Mouse (Mus musculus) thymus, adult 2 months (tissue): Measurements from ENCODE around the gene Pik3c2b. TPM values are rescaled to one million over a fixed set of nuclear protein-coding genes. Genes with fewer than 3 reads are reported as not detected.
"Not testable (repeated sequence)": the region's sequence is repeated elsewhere in the genome, so short reads cannot be mapped to it uniquely, and the experiment has no call there.

Source experiments
- DNase-seq: peaks from one replicate; pipeline ENCODE4 v3.0.0; 2021
- H3K27ac ChIP-seq: fragments of 200-500 bp; 2 replicates; pipeline ENCODE4 v1.5.1; 2012; ENCODE audit warnings: low read length, control low read depth; ENCODE audit not compliant: control insufficient read depth, insufficient read depth
- H3K27me3 ChIP-seq: fragments of 200-500 bp; 2 replicates; pipeline ENCODE4 v1.6.1; 2012; ENCODE audit warnings: mild to moderate bottlenecking, low read length, moderate library complexity, mixed read lengths; ENCODE audit not compliant: control insufficient read depth, insufficient read depth
- H3K36me3 ChIP-seq: fragments of 200-500 bp; 2 replicates; pipeline ENCODE4 v1.6.1; 2012; ENCODE audit warnings: mild to moderate bottlenecking, low read length, moderate library complexity; ENCODE audit not compliant: control insufficient read depth, insufficient read depth
- H3K4me1 ChIP-seq: fragments of 200-500 bp; replicated peaks from 2 replicates; pipeline ENCODE4 v1.6.1; 2012; ENCODE audit warnings: low read length; ENCODE audit not compliant: control insufficient read depth, insufficient read depth
- H3K4me3 ChIP-seq: fragments of 200-500 bp; 2 replicates; pipeline ENCODE4 v1.5.1; 2012; ENCODE audit warnings: mild to moderate bottlenecking, low read length, control low read depth, moderate library complexity; ENCODE audit not compliant: control insufficient read depth, insufficient read depth
- CTCF ChIP-seq: fragments of 200-500 bp; IDR thresholded peaks from 2 replicates; pipeline ENCODE4 v1.5.1; 2012; ENCODE audit warnings: mild to moderate bottlenecking, control low read depth, low read length, moderate library complexity, borderline replicate concordance; ENCODE audit not compliant: control insufficient read depth, poor library complexity, insufficient read depth; ENCODE audit errors: extremely low read depth
- POLR2A ChIP-seq: fragments of 200-500 bp; IDR thresholded peaks from 2 replicates; pipeline ENCODE4 v1.6.1; 2012; ENCODE audit warnings: mild to moderate bottlenecking, low read length, control low read depth, moderate library complexity; ENCODE audit not compliant: control insufficient read depth, poor library complexity, insufficient read depth; ENCODE audit errors: extremely low read depth
- WGBS: fragments of 180-500 bp; shearing (Covaris S2); methylation state at CpG from one replicate; pipeline ENCODE4 v1.1.7; 2018; 5-methylcytosine and 5-hydroxymethylcytosine counted together
- polyA plus RNA-seq: library from polyadenylated mRNA; depleted of rRNA; stranded (reverse); fragments of >200 nt; gene quantifications from 2 replicates; pipeline ENCODE4 v1.2.3, GENCODE M21; 2012

The Pik3c2b gene
- polyA plus RNA-seq, 1 experiment = 9.5 TPM

DNA sequence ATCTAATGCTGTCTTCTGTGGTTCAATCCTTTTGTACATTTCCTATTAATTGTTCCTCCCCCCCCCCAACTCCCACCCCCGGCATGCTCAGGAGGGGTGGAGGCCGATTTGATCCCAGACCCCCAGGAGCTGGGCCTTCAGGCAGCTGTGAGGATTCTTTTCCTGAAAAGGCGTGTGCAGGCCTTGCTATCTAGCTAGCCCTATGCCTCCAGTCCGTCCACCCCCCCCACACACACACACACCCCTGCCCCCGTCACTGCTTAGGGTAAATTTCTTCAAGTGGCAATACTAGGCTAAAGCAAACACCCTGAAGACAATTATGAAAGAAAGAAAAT lies 12.5 kb upstream of the Pik3c2b start:
- TF ChIP-seq POLR2A (no peak), CTCF (no peak)
- Histone ChIP-seq H3K4me3 (no peak overlapping the region), H3K36me3 (no peaks in the 10 kb centered on the region), H3K4me1 (peaks cover 6% of the 10 kb centered on the region), H3K27me3 (no peaks in the 10 kb centered on the region), H3K27ac (no peak overlapping the region)
- 76% methylated on average over 5 of the region's 5 CpGs for WGBS
- no peak for DNase-seq

- peak overlapping the region; percentile 47 for H3K4me3 ChIP-seq
- H3K4me1 ChIP-seq = peaks cover 6% of the 10 kb centered on the region
- TF ChIP-seq CTCF (no peak), POLR2A (no peak)
- peak overlapping the region; percentile 31; the same call in 1 of the 2 replicates for H3K27ac ChIP-seq
- DNase-seq = peak; percentile 61
- 1% methylated on average over 28 of the region's 28 CpGs for WGBS
- no peaks in the 10 kb centered on the region for H3K27me3 ChIP-seq
- no peaks in the 10 kb centered on the region for H3K36me3 ChIP-seq
Observed at GRCm38 (mm10) chr1:133033316-133034090, 12.0 kb upstream of the Pik3c2b start.

DNA sequence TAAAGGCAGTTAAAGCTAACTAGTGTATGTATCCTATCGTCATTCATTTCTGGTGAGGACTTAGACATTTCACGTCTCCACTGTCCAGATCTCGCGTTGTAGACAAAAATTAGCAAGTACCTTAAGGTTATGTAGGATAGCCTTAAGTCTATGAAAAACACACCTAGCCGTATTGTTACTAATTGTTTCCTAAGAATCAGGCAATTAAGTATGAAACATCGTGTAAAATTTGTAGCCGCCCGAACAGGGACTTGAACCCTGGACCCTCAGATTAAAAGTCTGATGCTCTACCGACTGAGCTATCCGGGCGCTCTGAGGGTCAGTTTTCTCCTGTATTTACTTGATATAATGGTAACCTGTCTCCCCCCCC lies 11.4 kb upstream of the Pik3c2b start:
- TF ChIP-seq CTCF (no peak), POLR2A (no peak)
- Histone ChIP-seq H3K27ac (no peak overlapping the region), H3K27me3 (no peaks in the 10 kb centered on the region), H3K36me3 (no peaks in the 10 kb centered on the region), H3K4me1 (peaks cover 6% of the 10 kb centered on the region), H3K4me3 (no peak overlapping the region)
- 7% methylated on average over 11 of the region's 11 CpGs for WGBS
- no peak for DNase-seq

DNA sequence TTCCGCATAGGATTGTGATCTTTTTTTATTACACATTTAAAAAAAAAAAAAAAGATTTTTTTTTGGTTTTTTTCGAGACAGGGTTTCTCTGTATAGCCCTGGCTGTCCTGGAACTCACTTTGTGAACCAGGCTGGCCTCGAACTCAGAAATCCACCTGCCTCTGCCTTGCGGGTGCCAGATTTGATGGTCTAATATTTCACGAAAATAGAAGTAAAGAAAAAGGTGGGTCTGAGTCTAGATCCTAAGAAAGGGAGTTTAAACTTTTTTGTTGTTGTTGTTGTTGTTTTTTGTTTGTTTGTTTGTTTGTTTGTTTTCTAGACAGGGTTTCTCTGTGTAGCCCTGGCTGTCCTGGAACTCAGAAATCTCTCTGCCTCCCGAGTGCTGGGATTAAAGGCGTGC lies 10.8 kb upstream of the Pik3c2b start:
- H3K4me3 ChIP-seq, H3K36me3 ChIP-seq, H3K27ac ChIP-seq, DNase-seq, H3K27me3 ChIP-seq, H3K4me1 ChIP-seq: not testable (repeated sequence)
- WGBS = 89% methylated on average over 7 of the region's 7 CpGs

DNA sequence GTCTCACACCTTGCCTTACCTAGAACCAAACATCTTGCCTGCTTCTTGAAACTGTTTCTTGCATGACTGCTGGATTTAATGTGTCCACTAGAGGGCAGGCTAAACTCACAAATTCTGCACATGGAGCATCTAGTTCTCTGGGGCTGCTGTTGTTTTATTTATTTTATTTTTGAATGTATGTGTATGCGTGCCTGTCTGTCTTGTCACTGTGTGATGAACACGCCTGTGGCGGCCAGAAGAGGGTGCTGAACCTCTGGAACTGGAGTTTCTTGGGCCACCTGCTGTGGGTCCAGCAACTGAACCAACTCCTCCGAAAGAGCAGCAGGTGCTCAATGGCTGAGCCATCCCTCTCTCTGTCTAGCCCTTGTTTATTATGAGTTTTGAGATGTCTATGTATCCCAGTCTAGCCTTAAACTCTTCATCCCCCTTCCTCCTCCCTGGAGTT lies 5.9 kb upstream of the Pik3c2b start:
- Histone ChIP-seq H3K4me1 (no peaks in the 10 kb centered on the region), H3K27ac (no peak overlapping the region), H3K4me3 (no peak overlapping the region), H3K27me3 (no peaks in the 10 kb centered on the region), H3K36me3 (no peaks in the 10 kb centered on the region)
- DNase-seq = peak; percentile 50
- 12% methylated on average over 4 of the region's 4 CpGs for WGBS
- TF ChIP-seq POLR2A (no peak), CTCF (0 out of 2 replicates have a peak, but pooled peaks have one; percentile 30)

- no peak overlapping the region for H3K27ac ChIP-seq
Observed at GRCm38 (mm10) chr1:133045861-133046440, 484 bp downstream of the Pik3c2b start.

More at GRCm38 (mm10) chr1:133045861-133046440, 484 bp downstream of the Pik3c2b start:
- peak overlapping the region; percentile 90 for H3K4me3 ChIP-seq
- no peaks in the 10 kb centered on the region for H3K27me3 ChIP-seq
- peaks cover 20% of the 10 kb centered on the region for H3K4me1 ChIP-seq
- no peaks in the 10 kb centered on the region for H3K36me3 ChIP-seq
- DNase-seq = peak; percentile 70
- TF ChIP-seq CTCF (peak; percentile 21; the same call in 1 of the 2 replicates), POLR2A (no peak)
- WGBS = 1% methylated on average over 71 of the region's 71 CpGs
